In genomic region chr13:51739713-51740112, GRCm38 (mm10) we compare ENCODE assay signal across 15 mouse cellular contexts. TPM values are rescaled to one million over a fixed set of nuclear protein-coding genes. Genes with fewer than 3 reads are reported as not detected.
DNase-seq lines count a peak whose midpoint lies in the region; ATAC-seq and TF ChIP-seq lines count a peak whose summit lies in the region.
"Had no signal": no experiment of that assay in that cellular context is flagged by ENCODE, and none has a peak within 500 bp of the region (broad histone marks: within the 10 kb centered on the region; RNA-seq: fewer than 3 reads in every experiment).

No protein-coding gene starts in this region.

- H3K36me3 ChIP-seq in liver, embryonic 12.5 days: no peaks in the 10 kb centered on the region
- H3K36me3 ChIP-seq: hindbrain, embryonic 10.5 days had no signal

- intact Hi-C loops in heart, postnatal 25 days (cut with DNase I): no loop called here
- intact Hi-C loops in left cerebral cortex, postnatal 25 days (cut with DNase I): no loop called here

- no peak overlapping the region for H3K4me2 ChIP-seq in liver, embryonic 12.5 days
- H3K4me2 ChIP-seq: forebrain, embryonic 13.5 days; lung, embryonic 14.5 days; midbrain, embryonic 11.5 days had no signal

- H3K27me3 ChIP-seq in liver, embryonic 12.5 days (replicated peaks): no peaks in the 10 kb centered on the region
- H3K27me3 ChIP-seq: forebrain, embryonic 13.5 days had no signal

- peaks cover 100% of the 10 kb centered on the region for H3K4me1 ChIP-seq in liver, embryonic 12.5 days
- peaks cover 91% of the 10 kb centered on the region for H3K4me1 ChIP-seq in bone marrow macrophage, adult 2 months (ENCODE audit: control insufficient read depth, insufficient read depth, low read length)

- no peak for DNase-seq in liver
- peak; percentile 49 for DNase-seq in kidney, postnatal 14 days
- DNase-seq in heart, postnatal 25 days (ENCODE audit: low spot score): no peak
- DNase-seq in left cerebral cortex, postnatal 25 days (ENCODE audit: low spot score in 2 of 2): no peak
- no peak for DNase-seq in left cerebral cortex, adult 18-20 months (ENCODE audit: low spot score in 2 of 2)
- DNase-seq: cerebellum, adult 9-10 months; gastrocnemius, postnatal 25 days; lung, embryonic 14.5 days; lung, postnatal 36 days; retina, postnatal 1 day had no signal

- peak overlapping the region; percentile 93 for H3K27ac ChIP-seq in liver, embryonic 12.5 days
- peak overlapping the region; percentile 53 for H3K27ac ChIP-seq in bone marrow macrophage, adult 2 months (ENCODE audit: insufficient read depth, low read depth, low read length)
- H3K27ac ChIP-seq: forebrain, embryonic 13.5 days; hindbrain, embryonic 10.5 days had no signal

- TF ChIP-seq CTCF in bone marrow macrophage, adult 2 months (IDR thresholded peaks at IDR 0.05; ENCODE audit: low read depth, low read length): no peak

- no peak for TF ChIP-seq POLR2A in bone marrow macrophage, adult 2 months (IDR thresholded peaks at IDR 0.05; ENCODE audit: borderline replicate concordance, low read depth, low read length)

- WGBS in liver, embryonic 12.5 days (ENCODE audit: insufficient replicate concordance): 73% methylated on average over 1 of the region's 1 CpGs

- H3K9ac ChIP-seq in liver, embryonic 12.5 days: 0 out of 2 replicates have a peak overlapping the region, but pooled peaks have one; percentile 3
- H3K9ac ChIP-seq: forebrain, embryonic 13.5 days; lung, embryonic 14.5 days had no signal

- no peak for ATAC-seq in liver, embryonic 12.5 days
- ATAC-seq: forebrain, embryonic 13.5 days had no signal

- no peak overlapping the region for H3K4me3 ChIP-seq in liver, embryonic 12.5 days
- no peak overlapping the region for H3K4me3 ChIP-seq in bone marrow macrophage, adult 2 months (ENCODE audit: insufficient read depth, low read length)
- H3K4me3 ChIP-seq: forebrain, embryonic 13.5 days; hindbrain, embryonic 10.5 days had no signal

- no peaks in the 10 kb centered on the region for H3K9me3 ChIP-seq in liver, embryonic 12.5 days (replicated peaks)
- H3K9me3 ChIP-seq: forebrain, embryonic 13.5 days; hindbrain, embryonic 10.5 days had no signal

RNA-seq across cellular contexts. Expression of gene Sema4d, which starts 53.8 kb away (rescaled TPM):
- polyA plus RNA-seq in liver, embryonic 12.5 days (2016; fragmentation: Nextera tagmentation; extraction: Ambion mirVana): 10.8 TPM in 2 replicates
- polyA plus RNA-seq in bone marrow macrophage, adult 2 months (2012; ENCODE audit: insufficient read depth, insufficient read length, missing spikeins): 181 and 193 TPM in 2 replicates
- 10 to 100 TPM; 61.6 to 70.0 TPM for total RNA-seq in heart, postnatal 25 days (2021)
- 10 to 100 TPM; 86.3 to 97.1 TPM for total RNA-seq in left cerebral cortex, postnatal 25 days (2021)
- total RNA-seq in left cerebral cortex, adult 18-20 months (2021): 10 to 100 TPM; 65.8 to 71.3 TPM
